Mouse (Mus musculus): ENCODE results near the gene Oas1e.

Gene Oas1e

GRCm38 (mm10) chr5:120776801-120777200, 18.5 kb downstream of the Oas1e start:
- DNase-seq (ENCODE audit: low spot score): no peak

GRCm38 (mm10) chr5:120775287-120775985, 19.9 kb downstream of the Oas1e start:
- no peak for DNase-seq (ENCODE audit: low spot score)

GRCm38 (mm10) chr5:120769396-120769795, 25.9 kb downstream of the Oas1e start:
- DNase-seq (ENCODE audit: low spot score): no peak

- DNase-seq (ENCODE audit: low spot score): no peak
Measured at GRCm38 (mm10) chr5:120765010-120765409, 30.3 kb downstream of the Oas1e start.

- no peak for DNase-seq (ENCODE audit: low spot score)
Measured at GRCm38 (mm10) chr5:120761901-120762300, 33.4 kb downstream of the Oas1e start.

GRCm38 (mm10) chr5:120754215-120754614, 41.1 kb downstream of the Oas1e start:
- no peak for DNase-seq (ENCODE audit: low spot score)

- DNase-seq (ENCODE audit: low spot score): no peak
Measured at GRCm38 (mm10) chr5:120752786-120753185, 42.5 kb downstream of the Oas1e start.

DNA sequence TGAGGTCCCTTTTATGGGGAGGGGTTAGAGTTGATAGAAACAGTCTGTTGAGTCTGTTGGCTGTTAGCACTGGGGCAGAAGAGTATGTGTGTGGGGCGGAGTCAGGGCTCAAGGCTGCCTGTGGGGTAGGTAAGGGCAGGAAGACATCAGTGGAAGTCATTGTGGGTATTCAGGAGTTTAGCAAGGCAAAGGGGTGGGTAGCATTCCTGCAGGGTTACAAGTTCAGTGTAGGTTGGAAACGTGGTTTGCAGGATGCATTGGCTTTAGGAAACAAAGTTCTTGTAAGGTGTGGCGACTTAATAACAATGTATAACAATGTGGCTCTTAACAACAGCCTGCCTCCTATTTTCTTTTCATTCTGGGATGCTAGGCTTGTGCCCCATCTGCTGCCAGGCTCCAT, 44.1 kb downstream of the Oas1e start:
- DNase-seq (ENCODE audit: low spot score): no peak

DNA sequence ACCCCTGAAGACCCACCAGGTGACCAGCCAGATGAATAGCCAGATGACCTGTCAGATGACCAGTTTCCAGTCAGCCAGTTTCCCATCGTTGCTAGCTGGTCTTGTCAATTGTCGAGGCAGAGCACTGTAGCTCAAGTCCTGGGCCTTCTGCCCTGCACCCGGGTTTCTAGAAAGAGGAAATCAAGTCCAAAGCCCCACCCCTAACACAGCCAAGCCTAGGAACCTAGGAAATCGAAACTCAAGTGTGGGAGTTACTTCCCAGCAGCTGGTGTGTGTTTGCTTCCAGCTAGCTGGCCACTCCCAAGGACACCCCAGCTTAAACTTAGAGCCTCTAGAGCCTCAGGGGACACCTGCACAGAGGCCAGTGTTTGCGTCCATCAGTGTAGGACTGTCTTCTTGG, 45.6 kb downstream of the Oas1e start, which contains the start of gene Oas2:
Oas2 (minus strand) TSS at position 166 of the 400 bp plus-strand sequence.
- no peak for DNase-seq (ENCODE audit: low spot score)

DNA sequence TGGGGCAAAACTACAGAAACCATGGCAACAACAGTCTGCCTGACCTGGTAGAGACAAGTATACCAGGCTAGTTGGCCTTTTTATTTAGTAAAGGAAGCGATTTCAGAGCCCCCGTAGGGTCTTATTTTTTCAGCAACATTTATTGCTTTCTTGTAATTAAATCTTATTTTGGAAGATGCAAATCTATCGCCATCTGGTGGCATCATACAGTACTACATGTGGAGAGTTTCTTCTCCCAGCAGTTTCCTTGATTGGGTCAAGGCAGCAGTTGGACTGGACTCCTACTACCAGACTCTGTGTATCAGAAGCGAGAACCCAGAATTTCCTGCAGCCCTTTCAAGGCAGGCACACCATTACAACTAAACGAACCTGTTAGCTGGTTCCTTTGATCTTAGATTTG, 48.9 kb downstream of the Oas1e start:
- peak; percentile 34 for DNase-seq (ENCODE audit: low spot score)

GRCm38 (mm10) chr5:120742125-120742524, 53.2 kb downstream of the Oas1e start:
- DNase-seq (ENCODE audit: low spot score): no peak
